Mouse (Mus musculus): ENCODE measurements at regions not wholly inside any gene's neighbourhood (a gene's known extent, or its start where the extent isn't known, plus 50 kb on each side); places are given as distances from the start of the nearest gene placed in this dataset.

GRCm38 (mm10) chr2:172799951-172800350 lies 140.2 kb downstream of the Bmp7 start:
- TF ChIP-seq GATA1 (IDR thresholded peaks at IDR 0.05; ENCODE audit: borderline replicate concordance, low read length) (no peak), FLI1 (IDR thresholded peaks at IDR 0.05; ENCODE audit: low read length) (no peak)

Data from megakaryocyte, embryonic 14.5 days (primary cell).